Mouse (Mus musculus): ENCODE results near the gene Cldn24.

DNA sequence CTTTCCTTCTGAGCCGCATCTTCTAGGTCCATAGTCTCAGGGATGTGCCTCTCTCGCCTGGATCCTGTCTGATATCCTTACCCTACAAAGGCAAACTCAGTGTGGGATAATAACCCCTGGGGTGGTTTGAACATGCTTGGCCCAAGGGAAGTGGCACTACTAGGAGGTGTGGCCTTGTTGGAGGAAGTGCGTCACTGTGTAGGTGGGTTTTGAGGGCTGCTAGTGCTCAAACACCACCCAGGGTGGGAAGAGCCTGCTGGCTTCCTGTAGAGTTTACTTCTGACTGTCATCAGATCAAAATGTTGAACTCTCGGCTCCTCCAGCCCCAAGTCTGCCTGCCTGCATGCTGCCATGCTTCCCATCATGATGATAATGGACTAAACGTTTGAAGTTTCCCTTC, 49.0 kb upstream of the Cldn24 start:
- TF ChIP-seq CTCF (conservative IDR thresholded peaks at IDR 0.05; ENCODE audit: low read length) (no peak), NANOG (IDR thresholded peaks at IDR 0.05; ENCODE audit: borderline replicate concordance, low read length) (no peak), POU5F1 (IDR thresholded peaks at IDR 0.05; ENCODE audit: borderline replicate concordance, low read length) (no peak)

All from E14TG2a.4 (cell line).